Mouse (Mus musculus) MEL (cell line): Measurements from ENCODE around the gene Gpr179.

Source experiments
- CTCF ChIP-seq, 3 experiments: IDR thresholded peaks in 2 of 3; conservative IDR thresholded peaks in 1 of 3; 2 replicates each; pipeline ENCODE4 v1.5.1; 2011 to 2012; ENCODE audit warnings: low read length in 3 of 3, low read depth in 2 of 3, mild to moderate bottlenecking in 2 of 3, improper control_type of control experiment in 1 of 3, inconsistent platforms in 1 of 3, mixed read lengths in 1 of 3, moderate library complexity in 1 of 3; ENCODE audit not compliant: control insufficient read depth in 1 of 3, insufficient read depth in 1 of 3, poor library complexity in 1 of 3, severe bottlenecking in 1 of 3
- ETS1 ChIP-seq: IDR thresholded peaks from 2 replicates; pipeline ENCODE4 v1.6.1; 2012; ENCODE audit warnings: low read depth, mild to moderate bottlenecking, inconsistent platforms, low read length, improper control_type of control experiment, moderate library complexity
- HCFC1 ChIP-seq: IDR thresholded peaks from 2 replicates; pipeline ENCODE4 v1.6.1; 2012; ENCODE audit warnings: low read depth, mild to moderate bottlenecking, inconsistent platforms, low read length, improper control_type of control experiment, moderate library complexity
- MAFK ChIP-seq: IDR thresholded peaks from 2 replicates; pipeline ENCODE4 v1.6.1; 2011; ENCODE audit warnings: low read depth, mild to moderate bottlenecking, low read length, improper control_type of control experiment, borderline replicate concordance
- MAX ChIP-seq: IDR thresholded peaks from 2 replicates; pipeline ENCODE4 v1.6.1; 2011; ENCODE audit warnings: low read length, improper control_type of control experiment
- ZC3H11A ChIP-seq: IDR thresholded peaks from 2 replicates; pipeline ENCODE4 v1.6.1; 2012; ENCODE audit warnings: low read depth, mild to moderate bottlenecking, inconsistent platforms, low read length, improper control_type of control experiment

DNA sequence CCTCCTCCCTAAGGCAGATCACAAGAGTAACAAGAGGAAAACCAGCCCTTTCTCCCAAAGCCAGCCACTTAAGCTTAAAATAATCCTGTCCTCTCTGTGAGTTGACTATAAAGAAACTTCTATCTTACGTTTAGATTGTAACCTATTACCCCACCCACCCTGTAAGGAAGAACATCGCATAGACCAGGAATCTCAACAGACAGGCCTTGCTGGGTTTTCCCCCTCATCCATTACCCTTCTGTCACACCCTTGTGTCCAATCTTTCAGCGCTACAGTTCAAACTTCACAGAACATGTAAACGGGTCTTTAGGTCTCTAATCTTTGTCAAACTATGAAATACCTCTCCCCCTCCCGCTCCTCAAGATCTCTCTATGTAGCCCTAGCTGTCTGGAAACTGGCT, 47.2 kb downstream of the Gpr179 start:
- TF ChIP-seq ZC3H11A (no peak), MAFK (no peak), ETS1 (no peak), HCFC1 (no peak), CTCF (IDR thresholded peaks at IDR 0.05 in 2 of 3, conservative IDR thresholded peaks at IDR 0.05 in 1 of 3; ENCODE audit: control insufficient read depth in 1 of 3, insufficient read depth in 1 of 3, low read depth in 2 of 3, low read length in 3 of 3, poor library complexity in 1 of 3, severe bottlenecking in 1 of 3) (no peak), MAX (no peak)
